Mouse (Mus musculus) bone marrow, adult 2 months (tissue): Measurements from ENCODE around the gene Pdzrn4. TPM values are rescaled to one million over a fixed set of nuclear protein-coding genes. Genes with fewer than 3 reads are reported as not detected.

ENCODE experiments used
- H3K27ac ChIP-seq: fragments of 200-500 bp; 2 replicates; pipeline ENCODE4 v1.5.1; 2012; ENCODE audit warnings: low read depth, mild to moderate bottlenecking, control low read depth, inconsistent platforms, low read length; ENCODE audit not compliant: control insufficient read depth, poor library complexity, insufficient read depth
- H3K4me1 ChIP-seq: fragments of 200-500 bp; 2 replicates; pipeline ENCODE4 v1.6.1; 2011; ENCODE audit warnings: low read length; ENCODE audit not compliant: control insufficient read depth, insufficient read depth
- H3K4me3 ChIP-seq: fragments of 200-500 bp; replicated peaks from 2 replicates; pipeline ENCODE3; 2011; ENCODE audit warnings: mild to moderate bottlenecking, low read depth, low read length, control low read depth; ENCODE audit not compliant: control insufficient read depth
- CTCF ChIP-seq: fragments of 200-500 bp; IDR thresholded peaks from 2 replicates; pipeline ENCODE4 v1.5.1; 2011; ENCODE audit warnings: low read length, control low read depth; ENCODE audit not compliant: control insufficient read depth, insufficient read depth
- POLR2A ChIP-seq: fragments of 200-500 bp; IDR thresholded peaks from 2 replicates; pipeline ENCODE4 v1.6.1; 2011; ENCODE audit warnings: low read depth, mild to moderate bottlenecking, control low read depth, low read length, borderline replicate concordance; ENCODE audit not compliant: control insufficient read depth
- WGBS: fragments of 180-500 bp; shearing (Covaris S2); methylation state at CpG from one replicate; pipeline ENCODE4 v1.1.7; 2018; 5-methylcytosine and 5-hydroxymethylcytosine counted together
- polyA plus RNA-seq: library from polyadenylated mRNA; stranded (reverse); fragments of >200 nt; gene quantifications from 2 replicates; pipeline ENCODE4 v1.2.4, GENCODE M21; 2011; ENCODE audit warnings: low replicate concordance; ENCODE audit not compliant: missing spikeins, insufficient read depth, insufficient read length

Gene Pdzrn4
- polyA plus RNA-seq, 1 experiment: 0.77 TPM

GRCm38 (mm10) chr15:92515651-92516050 is 119.0 kb downstream of the Pdzrn4 start:
- Histone ChIP-seq H3K4me1 (no peaks in the 10 kb centered on the region), H3K4me3 (no peak overlapping the region), H3K27ac (no peak overlapping the region)
- 77% methylated on average over 1 of the region's 1 CpGs for WGBS
- TF ChIP-seq CTCF (no peak), POLR2A (no peak)

- Histone ChIP-seq H3K4me3 (no peak overlapping the region), H3K27ac (no peak overlapping the region), H3K4me1 (no peaks in the 10 kb centered on the region)
- WGBS: 81% methylated on average over 19 of the region's 19 CpGs
- TF ChIP-seq CTCF: no peak
Measured at GRCm38 (mm10) chr15:92520677-92521225, 124.1 kb downstream of the Pdzrn4 start.

- WGBS: 23% methylated on average over 7 of the region's 7 CpGs
- Histone ChIP-seq H3K4me3 (no peak overlapping the region), H3K4me1 (no peaks in the 10 kb centered on the region), H3K27ac (no peak overlapping the region)
- no peak for TF ChIP-seq POLR2A
- TF ChIP-seq CTCF: no peak
Measured at GRCm38 (mm10) chr15:92521686-92522085, 125.0 kb downstream of the Pdzrn4 start.

DNA sequence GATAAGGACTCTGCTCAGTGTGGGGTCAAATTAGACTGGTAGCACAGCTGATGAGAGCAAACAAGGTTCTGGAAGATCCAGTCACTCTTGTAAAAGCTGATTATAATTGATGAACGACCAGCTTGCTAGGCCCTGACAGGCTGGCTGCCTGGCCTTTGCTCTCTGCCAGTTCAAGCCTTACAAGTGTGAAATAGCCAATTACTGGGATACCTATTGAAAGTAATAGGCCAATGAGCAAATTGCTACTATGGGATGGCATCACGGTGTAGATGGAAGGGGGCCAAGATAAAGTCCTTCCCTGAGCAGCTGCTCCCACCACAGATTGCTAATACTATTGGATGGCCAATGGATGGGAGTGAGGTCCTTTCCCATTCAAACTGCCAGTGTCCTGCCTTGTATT is 128.2 kb downstream of the Pdzrn4 start:
- TF ChIP-seq POLR2A (no peak), CTCF (no peak)
- 46% methylated on average over 2 of the region's 2 CpGs for WGBS
- no peak overlapping the region for H3K27ac ChIP-seq
- H3K4me1 ChIP-seq: no peaks in the 10 kb centered on the region
- no peak overlapping the region for H3K4me3 ChIP-seq

- 83% methylated on average over 9 of the region's 9 CpGs for WGBS
- Histone ChIP-seq H3K4me1 (no peaks in the 10 kb centered on the region), H3K27ac (no peak overlapping the region), H3K4me3 (no peak overlapping the region)
- TF ChIP-seq POLR2A (no peak), CTCF (no peak)
Measured at GRCm38 (mm10) chr15:92525416-92525815, 128.7 kb downstream of the Pdzrn4 start.

GRCm38 (mm10) chr15:92526731-92527130 is 130.1 kb downstream of the Pdzrn4 start:
- 72% methylated on average over 4 of the region's 4 CpGs for WGBS
- TF ChIP-seq CTCF (no peak), POLR2A (no peak)

GRCm38 (mm10) chr15:92543252-92543651 is 146.6 kb downstream of the Pdzrn4 start:
- H3K4me1 ChIP-seq: no peaks in the 10 kb centered on the region
- no peak overlapping the region for H3K4me3 ChIP-seq
- no peak overlapping the region for H3K27ac ChIP-seq
- TF ChIP-seq CTCF (no peak), POLR2A (no peak)
- WGBS: 69% methylated on average over 1 of the region's 1 CpGs

More at GRCm38 (mm10) chr15:92526731-92527130, 130.1 kb downstream of the Pdzrn4 start:
- H3K4me3 ChIP-seq: no peak overlapping the region
- H3K27ac ChIP-seq: no peak overlapping the region
- H3K4me1 ChIP-seq: no peaks in the 10 kb centered on the region

GRCm38 (mm10) chr15:92547294-92547911 is 150.7 kb downstream of the Pdzrn4 start:
- Histone ChIP-seq H3K4me1 (no peaks in the 10 kb centered on the region), H3K27ac (no peak overlapping the region), H3K4me3 (no peak overlapping the region)
- WGBS: 69% methylated on average over 9 of the region's 9 CpGs
- no peak for TF ChIP-seq POLR2A
- TF ChIP-seq CTCF: no peak
